35 mouse cellular contexts compared by ENCODE assay signal in genomic region chr6:43504609-43505230, GRCm38 (mm10).
"Had no signal": no experiment of that assay in that cellular context is flagged by ENCODE, and none has a peak within 500 bp of the region (broad histone marks: within the 10 kb centered on the region; RNA-seq: fewer than 3 reads in every experiment).

No protein-coding gene starts in this region.

- DNase-seq: heart, adult 2 months; heart, postnatal 10 days; heart, postnatal 14 days; heart, postnatal 36 days; heart, postnatal 4 days; kidney, adult 11 months; kidney, adult 18-20 months; kidney, adult 2 months; kidney, adult 8-10 months; kidney, adult 9 months; kidney, postnatal 10 days; kidney, postnatal 14 days; kidney, postnatal 25 days; kidney, postnatal 36 days; kidney, postnatal 4 days; layer of hippocampus, adult 9-11 months had no signal

- H3K4me3 ChIP-seq: heart, adult 2 months; heart, embryonic 10.5 days; heart, embryonic 12.5 days; heart, embryonic 13.5 days; heart, embryonic 15.5 days; hindbrain, embryonic 10.5 days; hindbrain, embryonic 12.5 days; hindbrain, embryonic 13.5 days; hindbrain, embryonic 15.5 days; intestine, embryonic 15.5 days; kidney, embryonic 15.5 days; layer of hippocampus, adult 2 months had no signal

- H3K9ac ChIP-seq: heart, embryonic 12.5 days; heart, embryonic 13.5 days; heart, embryonic 15.5 days; hindbrain, embryonic 12.5 days; hindbrain, embryonic 13.5 days; hindbrain, embryonic 14.5 days; hindbrain, embryonic 15.5 days; intestine, embryonic 15.5 days; kidney, embryonic 15.5 days had no signal

- H3K4me1 ChIP-seq: heart, embryonic 15.5 days; hindbrain, embryonic 10.5 days; hindbrain, embryonic 12.5 days; hindbrain, embryonic 13.5 days; hindbrain, embryonic 15.5 days; intestine, embryonic 15.5 days; kidney, embryonic 15.5 days had no signal

- H3K36me3 ChIP-seq: heart, embryonic 10.5 days; heart, embryonic 12.5 days; heart, embryonic 13.5 days; heart, embryonic 15.5 days; hindbrain, embryonic 10.5 days; hindbrain, embryonic 12.5 days; hindbrain, embryonic 13.5 days; hindbrain, embryonic 15.5 days; intestine, embryonic 15.5 days; kidney, embryonic 15.5 days had no signal

- H3K27ac ChIP-seq: heart, adult 2 months; heart, embryonic 10.5 days; heart, embryonic 13.5 days; heart, embryonic 15.5 days; hindbrain, embryonic 10.5 days; hindbrain, embryonic 12.5 days; hindbrain, embryonic 13.5 days; hindbrain, embryonic 14.5 days; hindbrain, embryonic 15.5 days; hindbrain, postnatal 0 days; intestine, embryonic 15.5 days; kidney, embryonic 15.5 days; kidney, postnatal 0 days; layer of hippocampus, adult 2 months had no signal

- H3K9me3 ChIP-seq: heart, embryonic 10.5 days; heart, embryonic 12.5 days; heart, embryonic 13.5 days; heart, embryonic 15.5 days; hindbrain, embryonic 10.5 days; hindbrain, embryonic 12.5 days; hindbrain, embryonic 13.5 days; hindbrain, embryonic 15.5 days; intestine, embryonic 15.5 days; kidney, embryonic 15.5 days had no signal

- H3K27me3 ChIP-seq: heart, embryonic 12.5 days; heart, embryonic 13.5 days; heart, embryonic 15.5 days; hindbrain, embryonic 12.5 days; hindbrain, embryonic 13.5 days; hindbrain, embryonic 15.5 days; intestine, embryonic 15.5 days; kidney, embryonic 15.5 days had no signal

- ATAC-seq: hindbrain, embryonic 16.5 days; hindbrain, postnatal 0 days; inflammation-experienced regulatory T-cells, adult 6 months; intestine, embryonic 15.5 days; intestine, embryonic 16.5 days; intestine, postnatal 0 days had no signal

- H3K4me2 ChIP-seq: heart, embryonic 11.5 days; heart, embryonic 12.5 days; heart, embryonic 13.5 days; heart, embryonic 15.5 days; hindbrain, embryonic 12.5 days; hindbrain, embryonic 13.5 days; hindbrain, embryonic 14.5 days; hindbrain, embryonic 15.5 days; intestine, embryonic 15.5 days; kidney, embryonic 15.5 days had no signal
